Mouse (Mus musculus) forebrain, embryonic 16.5 days (tissue): ENCODE data around the gene B230307C23Rik. TPM values are rescaled to one million over a fixed set of nuclear protein-coding genes. Genes with fewer than 3 reads are reported as not detected.

ENCODE experiments used
- ATAC-seq: fragments of 200-750 bp; cut with Nextera tagmentation; 2 replicates; pipeline ENCODE4 v1.8.0; 2017; ENCODE audit warnings: mild to moderate bottlenecking, moderate library complexity
- H3K27ac ChIP-seq: fragments of 300-500 bp; sonication (generic); 2 replicates; pipeline ENCODE4 v1.5.1; 2014; ENCODE audit warnings: low read length, control low read depth
- H3K27me3 ChIP-seq: fragments of 300-500 bp; sonication (generic); replicated peaks from 2 replicates; pipeline ENCODE4 v1.6.1; 2014; ENCODE audit warnings: low read length; ENCODE audit not compliant: control insufficient read depth, insufficient read depth
- H3K36me3 ChIP-seq: fragments of 300-500 bp; sonication (generic); 2 replicates; pipeline ENCODE4 v1.6.1; 2014; ENCODE audit not compliant: control insufficient read depth, insufficient read depth
- H3K4me1 ChIP-seq: fragments of 300-500 bp; sonication (generic); replicated peaks from 2 replicates; pipeline ENCODE4 v1.6.1; 2014; ENCODE audit warnings: low read length; ENCODE audit not compliant: control insufficient read depth, insufficient read depth
- H3K4me2 ChIP-seq: fragments of 300-500 bp; sonication (generic); 2 replicates; pipeline ENCODE4 v1.6.1; 2014; ENCODE audit warnings: mild to moderate bottlenecking, low read length, control low read depth
- H3K4me3 ChIP-seq: fragments of 300-500 bp; sonication (generic); replicated peaks from 2 replicates; pipeline ENCODE4 v1.5.1; 2014; ENCODE audit warnings: mild to moderate bottlenecking, low read length, control low read depth
- H3K9ac ChIP-seq: fragments of 300-500 bp; sonication (generic); replicated peaks from 2 replicates; pipeline ENCODE4 v1.6.1; 2014; ENCODE audit warnings: low read depth, low read length, control low read depth
- H3K9me3 ChIP-seq: fragments of 300-500 bp; sonication (generic); 2 replicates; pipeline ENCODE4 v1.6.1; 2016; ENCODE audit warnings: low read length; ENCODE audit not compliant: control insufficient read depth
- WGBS: fragments of 180-500 bp; shearing (Covaris S2); extraction: QIAGEN DNeasy Blood & Tissue Kit; methylation state at CpG from one replicate; pipeline ENCODE4 v1.1.7; 2014; 5-methylcytosine and 5-hydroxymethylcytosine counted together
- polyA plus RNA-seq: library from polyadenylated mRNA; unstranded; fragments of >200 nt; fragmentation: Nextera tagmentation; extraction: Ambion mirVana; gene quantifications from 2 replicates; pipeline ENCODE4 v1.2.1, GENCODE M21; 2015

Gene B230307C23Rik
- polyA plus RNA-seq, result 21.3 and 23.8 TPM in 2 replicates

GRCm38 (mm10) chr16:97996616-97997382 lies at the start of gene B230307C23Rik:
Gene B230307C23Rik, plus strand, starts transcription at chr16:97997315.
- Histone ChIP-seq H3K4me2 (peak within 1 kb of the TSS; percentile 81), H3K27me3 (no peaks in the 10 kb centered on the region), H3K4me3 (peak within 1 kb of the TSS; percentile 53), H3K27ac (no peak within 1 kb of the TSS), H3K4me1 (peaks cover 12% of the 10 kb centered on the region), H3K9me3 (peaks cover 7% of the 10 kb centered on the region), H3K36me3 (peaks cover 4% of the 10 kb centered on the region; the same call in 1 of the 2 replicates), H3K9ac (peak within 1 kb of the TSS; percentile 51)
- ATAC-seq, result peak; percentile 100
- 4% methylated on average over 22 of the region's 22 CpGs for WGBS

- H3K4me2 ChIP-seq, result no peak overlapping the region
- ATAC-seq, result no peak
- WGBS, result 87% methylated on average over 4 of the region's 4 CpGs
Measured at GRCm38 (mm10) chr16:97948836-97949235, 48.3 kb upstream of the B230307C23Rik start.

DNA sequence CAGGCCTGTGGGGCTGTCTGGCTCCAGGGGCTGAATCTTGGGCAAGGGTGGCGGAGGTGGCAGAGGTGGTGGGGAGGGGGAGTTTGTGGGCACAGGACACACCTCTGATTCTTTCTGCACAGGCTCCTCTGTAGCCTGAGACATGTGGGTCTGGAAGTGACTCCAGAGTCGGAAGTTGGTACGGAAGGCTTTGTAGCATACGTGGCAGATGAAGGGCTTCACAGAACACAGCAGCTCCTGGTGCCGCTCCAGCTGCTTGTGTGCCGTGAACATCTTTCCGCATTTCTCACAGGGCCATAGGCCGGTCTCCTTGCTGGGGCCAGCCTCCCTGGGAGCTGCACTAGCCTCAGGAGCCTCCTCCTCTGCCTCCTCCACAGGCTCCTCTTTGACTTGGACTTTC lies 47.1 kb upstream of the B230307C23Rik start:
- Histone ChIP-seq H3K4me3 (no peak overlapping the region), H3K4me2 (no peak overlapping the region), H3K4me1 (no peaks in the 10 kb centered on the region), H3K27ac (no peak overlapping the region), H3K9me3 (no peaks in the 10 kb centered on the region), H3K27me3 (no peaks in the 10 kb centered on the region), H3K9ac (no peak overlapping the region), H3K36me3 (peaks cover 22% of the 10 kb centered on the region)
- ATAC-seq, result no peak
- WGBS, result 93% methylated on average over 8 of the region's 8 CpGs

More at GRCm38 (mm10) chr16:97948836-97949235, 48.3 kb upstream of the B230307C23Rik start:
- Histone ChIP-seq H3K36me3 (peaks cover 24% of the 10 kb centered on the region), H3K9me3 (no peaks in the 10 kb centered on the region), H3K27me3 (no peaks in the 10 kb centered on the region), H3K4me3 (no peak overlapping the region), H3K4me1 (no peaks in the 10 kb centered on the region), H3K27ac (no peak overlapping the region), H3K9ac (no peak overlapping the region)

DNA sequence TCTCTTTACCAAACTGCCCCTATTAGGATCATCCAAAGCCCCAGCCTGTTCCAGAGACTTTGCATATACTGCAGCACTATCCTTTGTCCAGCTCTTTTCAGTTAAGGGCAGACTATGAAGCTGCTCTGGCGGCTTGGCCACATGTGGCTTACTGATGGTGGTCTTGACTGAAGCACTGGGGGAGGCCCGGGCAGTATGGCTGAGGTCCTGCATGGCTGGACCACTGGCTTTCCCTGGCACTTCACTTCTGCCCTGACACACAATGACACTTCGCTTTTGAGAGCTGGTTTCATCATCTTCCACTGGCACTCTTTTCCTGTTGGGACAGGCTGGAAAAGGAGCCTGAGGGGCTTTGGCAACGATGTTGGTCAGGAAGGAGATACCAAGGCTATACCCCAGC lies 44.7 kb upstream of the B230307C23Rik start:
- ATAC-seq, result no peak
- no peak overlapping the region for H3K4me2 ChIP-seq
- 83% methylated on average over 4 of the region's 4 CpGs for WGBS
- H3K9me3 ChIP-seq, result no peaks in the 10 kb centered on the region
- no peaks in the 10 kb centered on the region for H3K4me1 ChIP-seq
- H3K36me3 ChIP-seq, result peaks cover 24% of the 10 kb centered on the region
- H3K4me3 ChIP-seq, result no peak overlapping the region
- H3K27ac ChIP-seq, result no peak overlapping the region
- H3K9ac ChIP-seq, result no peak overlapping the region
- no peaks in the 10 kb centered on the region for H3K27me3 ChIP-seq

GRCm38 (mm10) chr16:97952801-97953200 lies 44.3 kb upstream of the B230307C23Rik start:
- no peaks in the 10 kb centered on the region for H3K4me1 ChIP-seq
- no peaks in the 10 kb centered on the region for H3K27me3 ChIP-seq
- H3K9ac ChIP-seq, result no peak overlapping the region
- H3K4me3 ChIP-seq, result no peak overlapping the region
- peaks cover 24% of the 10 kb centered on the region for H3K36me3 ChIP-seq
- WGBS, result 91% methylated on average over 9 of the region's 9 CpGs
- no peak overlapping the region for H3K27ac ChIP-seq
- H3K4me2 ChIP-seq, result no peak overlapping the region
- no peaks in the 10 kb centered on the region for H3K9me3 ChIP-seq
- no peak for ATAC-seq

DNA sequence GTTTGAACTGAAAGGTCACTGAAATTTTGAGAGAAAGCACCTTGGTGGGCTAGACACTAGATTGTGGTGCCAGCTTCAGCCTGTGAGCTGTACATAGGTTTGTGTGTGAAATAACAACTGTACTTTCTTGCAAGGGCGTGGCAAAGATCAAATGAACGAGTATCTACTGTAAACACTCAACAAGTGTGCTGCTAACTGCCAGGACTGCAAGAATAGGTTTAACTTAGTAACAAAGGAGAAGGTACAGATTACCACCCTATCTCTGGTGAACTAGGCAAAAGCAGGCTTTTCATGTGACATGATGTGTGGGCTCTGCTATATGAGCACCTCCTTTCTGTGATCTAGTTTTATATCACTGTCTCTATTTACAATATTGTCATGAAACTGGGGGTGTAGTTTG lies 43.8 kb upstream of the B230307C23Rik start:
- ATAC-seq, result no peak
- Histone ChIP-seq H3K27ac (no peak overlapping the region), H3K9me3 (no peaks in the 10 kb centered on the region), H3K27me3 (no peaks in the 10 kb centered on the region), H3K4me2 (no peak overlapping the region), H3K36me3 (peaks cover 24% of the 10 kb centered on the region), H3K4me1 (no peaks in the 10 kb centered on the region), H3K4me3 (no peak overlapping the region), H3K9ac (no peak overlapping the region)
- WGBS, result 94% methylated on average over 2 of the region's 2 CpGs

DNA sequence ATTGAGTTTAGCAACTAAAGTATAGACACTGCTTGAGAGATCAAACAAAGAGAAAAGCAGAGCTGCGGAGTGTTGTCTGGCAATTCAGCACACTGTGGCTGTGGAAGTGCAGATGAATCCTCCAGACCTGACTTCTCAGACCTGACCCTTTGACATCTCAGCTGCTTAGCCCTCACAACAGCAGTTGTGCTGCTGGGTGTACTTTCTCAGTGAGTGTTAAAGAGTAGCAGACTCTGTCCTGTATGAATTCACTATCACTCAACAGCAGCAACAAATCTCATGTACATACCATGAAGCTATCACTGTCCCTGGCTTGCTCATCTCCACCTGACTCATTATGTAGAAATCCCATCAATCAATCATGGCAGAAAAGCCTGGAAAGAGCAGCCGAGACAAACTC lies 41.1 kb upstream of the B230307C23Rik start:
- H3K4me1 ChIP-seq, result 0 out of 2 replicates have a peak, but pooled peaks cover 7% of the 10 kb centered on the region
- no peak overlapping the region for H3K9ac ChIP-seq
- H3K27me3 ChIP-seq, result no peaks in the 10 kb centered on the region
- no peak overlapping the region for H3K4me3 ChIP-seq
- no peak for ATAC-seq
- WGBS, result 96% methylated on average over 2 of the region's 2 CpGs
- no peaks in the 10 kb centered on the region for H3K9me3 ChIP-seq
- no peak overlapping the region for H3K27ac ChIP-seq
- H3K36me3 ChIP-seq, result peaks cover 14% of the 10 kb centered on the region
- no peak overlapping the region for H3K4me2 ChIP-seq

DNA sequence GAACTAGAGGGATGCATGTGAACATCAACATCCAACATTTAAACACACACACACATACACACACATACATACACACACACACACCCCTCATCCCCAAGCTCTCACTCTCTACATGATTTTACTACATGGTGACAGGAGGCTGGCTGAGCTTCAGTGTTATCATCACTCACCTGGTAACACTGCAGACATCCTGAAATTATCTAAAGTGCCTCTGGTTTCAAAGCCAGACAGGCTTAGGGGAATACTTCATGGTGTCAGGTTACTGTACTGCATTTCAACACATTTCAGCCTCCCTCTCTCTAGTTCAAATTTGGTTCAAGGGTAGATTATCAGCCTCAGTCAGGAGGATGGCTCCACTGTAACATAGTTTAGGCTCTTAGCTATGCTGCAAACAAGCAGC lies 39.5 kb upstream of the B230307C23Rik start:
- no peak overlapping the region for H3K4me2 ChIP-seq
- peaks cover 12% of the 10 kb centered on the region for H3K4me1 ChIP-seq
- no peaks in the 10 kb centered on the region for H3K9me3 ChIP-seq
- no peak for ATAC-seq
- no peak overlapping the region for H3K4me3 ChIP-seq
- H3K36me3 ChIP-seq, result peaks cover 7% of the 10 kb centered on the region
- H3K9ac ChIP-seq, result no peak overlapping the region
- no peaks in the 10 kb centered on the region for H3K27me3 ChIP-seq
- no peak overlapping the region for H3K27ac ChIP-seq

- ATAC-seq, result no peak
- H3K4me1 ChIP-seq, result peaks cover 16% of the 10 kb centered on the region
- H3K36me3 ChIP-seq, result peaks cover 4% of the 10 kb centered on the region
- H3K4me3 ChIP-seq, result no peak overlapping the region
- H3K4me2 ChIP-seq, result no peak overlapping the region
- H3K9ac ChIP-seq, result no peak overlapping the region
- H3K27me3 ChIP-seq, result no peaks in the 10 kb centered on the region
- H3K9me3 ChIP-seq, result no peaks in the 10 kb centered on the region
- no peak overlapping the region for H3K27ac ChIP-seq
Measured at GRCm38 (mm10) chr16:97958401-97958973, 38.6 kb upstream of the B230307C23Rik start.
